Mouse (Mus musculus): ENCODE data around the gene Nectin2. TPM values are rescaled to one million over a fixed set of nuclear protein-coding genes. Genes with fewer than 3 reads are reported as not detected.

Gene Nectin2
- polyA plus RNA-seq, 1 experiment from 2014 or later, result 34.4 TPM

DNA sequence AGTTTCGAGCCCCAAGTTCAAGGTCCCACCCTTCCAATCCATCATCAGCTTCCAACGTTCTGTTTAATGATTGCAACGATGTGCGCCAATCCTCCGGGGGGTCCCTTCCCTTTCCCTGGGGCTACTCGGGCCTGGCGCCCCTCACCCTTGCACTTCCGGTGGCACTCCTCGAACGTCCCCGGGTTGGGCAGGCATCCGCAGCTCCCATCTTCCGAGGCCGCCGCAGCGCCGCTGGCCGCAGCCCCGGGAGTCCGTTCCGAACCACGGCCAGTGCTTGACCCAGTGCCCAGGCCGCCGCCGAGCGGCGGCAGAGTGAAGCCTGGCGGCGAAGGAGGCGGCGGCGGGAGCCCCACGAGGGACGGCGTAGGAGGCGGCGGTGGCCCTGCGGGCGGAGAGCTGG is 35.4 kb downstream of the Nectin2 start:
- under 1% methylated on average over 39 of the region's 39 CpGs for WGBS (ENCODE audit: insufficient replicate concordance)
- H3K27ac ChIP-seq, result peak overlapping the region; percentile 80
- peaks cover 57% of the 10 kb centered on the region for H3K36me3 ChIP-seq
- no peak for ATAC-seq
- H3K4me1 ChIP-seq, result peaks cover 37% of the 10 kb centered on the region
- no peaks in the 10 kb centered on the region for H3K9me3 ChIP-seq (replicated peaks)
- peak overlapping the region; percentile 89 for H3K9ac ChIP-seq
- no peaks in the 10 kb centered on the region for H3K27me3 ChIP-seq (replicated peaks)
- peak overlapping the region; percentile 98 for H3K4me3 ChIP-seq
- H3K4me2 ChIP-seq, result peak overlapping the region; percentile 96

DNA sequence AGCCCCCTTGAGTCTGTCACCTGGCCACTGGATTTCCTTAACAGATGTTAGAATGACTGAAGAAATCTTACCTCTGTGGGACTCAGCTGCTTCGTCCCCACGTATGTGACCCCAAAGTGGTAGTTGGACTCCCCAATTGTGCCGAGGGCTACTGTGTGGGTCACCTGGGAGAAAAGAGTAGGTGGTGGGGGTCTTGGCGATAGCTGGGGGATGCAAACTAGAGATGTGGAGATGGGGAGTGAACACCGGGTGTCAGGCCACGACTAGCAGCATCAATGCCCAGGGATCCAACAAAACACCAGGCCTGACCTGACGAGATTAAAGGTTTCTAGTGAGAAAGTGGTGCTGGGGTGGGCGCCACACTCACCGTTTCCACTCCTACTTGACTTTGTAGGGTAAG is 36.7 kb downstream of the Nectin2 start:
- H3K9ac ChIP-seq, result no peak overlapping the region
- 77% methylated on average over 9 of the region's 9 CpGs for WGBS (ENCODE audit: insufficient replicate concordance)
- no peak for ATAC-seq
- peak overlapping the region; percentile 98 for H3K4me3 ChIP-seq
- peaks cover 61% of the 10 kb centered on the region for H3K36me3 ChIP-seq
- no peaks in the 10 kb centered on the region for H3K9me3 ChIP-seq (replicated peaks)
- peaks cover 37% of the 10 kb centered on the region for H3K4me1 ChIP-seq
- H3K27ac ChIP-seq, result no peak overlapping the region
- H3K4me2 ChIP-seq, result peak overlapping the region; percentile 96
- H3K27me3 ChIP-seq (replicated peaks), result no peaks in the 10 kb centered on the region

DNA sequence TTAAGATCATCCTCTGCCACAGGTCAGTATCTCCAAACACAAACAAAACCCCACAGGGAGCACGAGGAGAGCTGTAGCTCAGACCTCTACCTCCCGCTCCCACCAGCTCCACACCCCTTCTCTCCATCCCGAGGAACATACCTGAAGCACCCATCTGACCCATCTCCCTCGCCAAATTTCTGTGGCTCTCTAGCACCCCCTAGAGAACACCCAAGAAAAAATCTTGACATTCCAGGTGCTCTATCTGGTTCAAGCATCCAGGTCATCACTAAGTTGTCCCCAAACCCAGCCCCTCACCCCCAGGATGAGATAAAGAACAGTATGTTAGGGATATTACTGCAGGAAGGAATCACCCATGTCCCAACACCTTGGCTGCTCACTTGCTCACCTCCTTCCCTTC is 37.1 kb downstream of the Nectin2 start:
- H3K4me3 ChIP-seq, result peak overlapping the region; percentile 98; the same call in 1 of the 2 replicates
- ATAC-seq, result no peak
- H3K36me3 ChIP-seq, result peaks cover 61% of the 10 kb centered on the region
- peak overlapping the region; percentile 96; the same call in 1 of the 2 replicates for H3K4me2 ChIP-seq
- H3K27me3 ChIP-seq (replicated peaks), result no peaks in the 10 kb centered on the region
- peaks cover 37% of the 10 kb centered on the region for H3K4me1 ChIP-seq
- 47% methylated on average over 4 of the region's 4 CpGs for WGBS (ENCODE audit: insufficient replicate concordance)
- 0 out of 2 replicates have a peak overlapping the region, but pooled peaks have one; percentile 30 for H3K27ac ChIP-seq
- no peaks in the 10 kb centered on the region for H3K9me3 ChIP-seq (replicated peaks)
- H3K9ac ChIP-seq, result no peak overlapping the region

DNA sequence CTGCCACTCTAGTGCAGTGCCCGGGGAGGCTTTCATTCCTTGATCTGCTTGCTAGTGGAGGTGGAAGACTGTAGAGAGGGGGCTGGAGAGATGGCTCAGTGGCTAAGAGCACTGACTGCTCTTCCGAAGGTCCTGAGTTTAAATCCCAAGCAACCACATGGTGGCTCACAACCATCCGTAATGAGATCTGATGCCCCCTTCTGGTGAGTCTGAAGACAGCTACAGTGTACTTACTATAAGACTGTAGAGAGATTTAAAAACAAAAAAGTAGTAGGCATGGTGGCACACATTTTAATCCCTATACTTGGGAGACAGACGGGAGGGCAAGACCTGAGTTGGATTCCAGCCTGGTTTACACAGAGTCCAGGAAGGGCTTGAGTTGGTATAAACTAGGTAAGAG is 37.9 kb downstream of the Nectin2 start:
- ATAC-seq, result no peak
- H3K36me3 ChIP-seq, result peaks cover 69% of the 10 kb centered on the region
- no peaks in the 10 kb centered on the region for H3K27me3 ChIP-seq (replicated peaks)
- 75% methylated on average over 4 of the region's 4 CpGs for WGBS (ENCODE audit: insufficient replicate concordance)
- no peak overlapping the region for H3K27ac ChIP-seq
- H3K9ac ChIP-seq, result no peak overlapping the region
- no peak overlapping the region for H3K4me3 ChIP-seq
- H3K4me2 ChIP-seq, result no peak overlapping the region
- peaks cover 37% of the 10 kb centered on the region for H3K4me1 ChIP-seq
- no peaks in the 10 kb centered on the region for H3K9me3 ChIP-seq (replicated peaks)

DNA sequence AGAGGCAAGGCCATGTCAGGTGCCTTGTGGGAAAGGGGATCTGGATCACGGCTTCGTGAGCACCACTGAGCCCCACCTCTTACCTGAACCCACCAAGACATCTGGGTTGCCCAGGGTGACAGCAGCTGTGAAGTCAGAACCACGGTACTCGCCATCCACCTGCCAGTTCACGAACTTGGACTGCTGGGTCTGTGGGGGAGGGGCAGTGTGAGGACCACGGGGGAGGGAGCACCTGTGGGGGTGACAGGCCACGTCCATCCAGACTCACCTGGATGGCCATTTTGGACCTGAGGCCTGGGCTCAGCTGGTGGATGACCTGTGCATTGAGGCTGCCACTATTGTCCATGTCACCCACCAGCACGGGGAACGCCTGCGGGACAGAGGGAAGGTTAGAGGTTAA is 39.6 kb downstream of the Nectin2 start:
- Histone ChIP-seq H3K9ac (no peak overlapping the region), H3K27ac (no peak overlapping the region), H3K9me3 (replicated peaks) (no peaks in the 10 kb centered on the region), H3K27me3 (replicated peaks) (no peaks in the 10 kb centered on the region), H3K4me2 (no peak overlapping the region), H3K4me1 (peaks cover 24% of the 10 kb centered on the region), H3K36me3 (peaks cover 83% of the 10 kb centered on the region), H3K4me3 (no peak overlapping the region)
- ATAC-seq, result no peak
- WGBS (ENCODE audit: insufficient replicate concordance), result 85% methylated on average over 10 of the region's 10 CpGs

DNA sequence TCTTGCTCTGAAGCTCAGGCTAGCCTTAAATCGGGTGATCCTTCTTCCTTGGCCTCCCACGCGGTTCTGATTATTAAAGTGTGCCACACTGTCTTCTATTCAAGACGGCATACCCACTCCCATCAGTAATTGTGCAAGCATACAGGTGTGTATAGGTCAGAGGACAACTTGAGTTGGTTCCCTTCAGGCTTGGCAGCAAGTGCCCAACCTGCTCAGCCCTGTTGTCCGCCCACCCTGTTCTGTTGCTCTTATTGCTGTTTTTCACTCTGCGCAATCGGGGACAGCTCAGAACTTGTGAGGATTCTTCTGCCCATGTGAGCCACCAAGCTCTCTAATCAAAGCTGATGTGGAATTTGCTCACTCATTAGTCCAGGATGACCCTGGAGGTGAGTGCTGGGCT is 45.0 kb downstream of the Nectin2 start:
- H3K36me3 ChIP-seq, result peaks cover 88% of the 10 kb centered on the region
- WGBS (ENCODE audit: insufficient replicate concordance), result 86% methylated on average over 7 of the region's 7 CpGs
- no peak overlapping the region for H3K4me3 ChIP-seq

DNA sequence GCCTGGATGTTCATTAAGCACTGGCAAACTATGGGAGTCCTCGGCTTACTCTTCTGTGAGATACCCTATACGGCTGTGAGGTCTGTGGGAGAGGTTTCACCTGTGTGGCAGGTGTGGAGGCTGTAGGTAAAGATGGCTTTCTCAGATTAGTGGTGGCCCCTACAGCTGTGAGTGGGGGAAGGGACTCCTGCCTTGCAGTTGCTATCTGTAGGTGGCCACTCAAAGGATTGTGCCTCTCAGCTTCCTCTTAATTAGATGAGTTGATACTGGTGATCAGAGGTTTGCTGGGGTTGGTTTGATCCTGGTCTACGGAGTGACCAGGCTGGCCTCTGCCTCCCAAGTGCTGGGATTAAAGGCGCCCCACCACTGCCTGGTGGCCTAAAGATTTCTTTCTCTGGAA is 45.8 kb downstream of the Nectin2 start:
- Histone ChIP-seq H3K9ac (no peak overlapping the region), H3K9me3 (replicated peaks) (no peaks in the 10 kb centered on the region), H3K27me3 (replicated peaks) (no peaks in the 10 kb centered on the region), H3K27ac (no peak overlapping the region), H3K4me1 (peaks cover 38% of the 10 kb centered on the region), H3K4me3 (no peak overlapping the region), H3K36me3 (peaks cover 82% of the 10 kb centered on the region), H3K4me2 (no peak overlapping the region)
- 75% methylated on average over 4 of the region's 4 CpGs for WGBS (ENCODE audit: insufficient replicate concordance)
- no peak for ATAC-seq

More for the DNA sequence above, 45.0 kb downstream of the Nectin2 start:
- no peak for ATAC-seq
- Histone ChIP-seq H3K4me2 (no peak overlapping the region), H3K27ac (no peak overlapping the region), H3K4me1 (peaks cover 30% of the 10 kb centered on the region), H3K27me3 (replicated peaks) (no peaks in the 10 kb centered on the region), H3K9me3 (replicated peaks) (no peaks in the 10 kb centered on the region), H3K9ac (no peak overlapping the region)

DNA sequence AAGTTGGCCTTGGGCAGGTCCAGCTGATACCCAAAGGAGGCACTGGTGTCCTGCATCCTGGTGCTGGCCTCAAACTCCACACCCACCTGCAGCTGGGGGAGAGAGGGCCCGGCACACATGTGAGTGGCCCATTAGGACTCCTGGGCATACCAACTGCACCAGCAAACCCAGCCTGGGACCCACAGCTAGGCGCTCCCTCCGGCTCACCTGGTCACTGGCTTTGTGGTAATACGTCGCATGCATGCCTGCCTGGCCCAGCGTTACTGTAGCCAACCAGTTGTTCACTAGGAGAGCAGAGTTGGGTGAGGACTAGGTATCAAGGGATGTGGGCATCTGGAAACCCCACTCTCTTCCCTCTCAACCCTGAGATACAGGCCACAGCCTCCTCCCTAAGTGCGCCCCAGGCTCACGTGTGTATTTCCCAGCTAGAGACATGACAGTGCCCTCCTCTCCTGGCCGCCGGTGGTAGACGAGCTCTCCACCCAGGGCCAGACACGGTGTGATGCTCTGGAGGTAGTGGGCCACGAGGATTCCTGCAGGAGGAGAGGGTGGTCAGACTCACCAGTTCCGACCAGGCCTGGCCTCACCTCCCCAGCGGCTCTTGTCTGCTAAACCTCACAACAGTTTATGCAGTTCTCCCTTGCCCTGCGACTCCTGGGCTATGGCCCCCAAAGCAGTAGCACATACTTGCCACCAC is 47.3 kb downstream of the Nectin2 start:
- Histone ChIP-seq H3K4me2 (no peak overlapping the region), H3K4me3 (no peak overlapping the region), H3K9me3 (replicated peaks) (no peaks in the 10 kb centered on the region), H3K27me3 (replicated peaks) (0 out of 2 replicates have a peak, but pooled peaks cover 2% of the 10 kb centered on the region), H3K36me3 (peaks cover 68% of the 10 kb centered on the region), H3K9ac (no peak overlapping the region), H3K4me1 (peaks cover 52% of the 10 kb centered on the region), H3K27ac (no peak overlapping the region)
- no peak for ATAC-seq
- 79% methylated on average over 16 of the region's 16 CpGs for WGBS (ENCODE audit: insufficient replicate concordance)

DNA sequence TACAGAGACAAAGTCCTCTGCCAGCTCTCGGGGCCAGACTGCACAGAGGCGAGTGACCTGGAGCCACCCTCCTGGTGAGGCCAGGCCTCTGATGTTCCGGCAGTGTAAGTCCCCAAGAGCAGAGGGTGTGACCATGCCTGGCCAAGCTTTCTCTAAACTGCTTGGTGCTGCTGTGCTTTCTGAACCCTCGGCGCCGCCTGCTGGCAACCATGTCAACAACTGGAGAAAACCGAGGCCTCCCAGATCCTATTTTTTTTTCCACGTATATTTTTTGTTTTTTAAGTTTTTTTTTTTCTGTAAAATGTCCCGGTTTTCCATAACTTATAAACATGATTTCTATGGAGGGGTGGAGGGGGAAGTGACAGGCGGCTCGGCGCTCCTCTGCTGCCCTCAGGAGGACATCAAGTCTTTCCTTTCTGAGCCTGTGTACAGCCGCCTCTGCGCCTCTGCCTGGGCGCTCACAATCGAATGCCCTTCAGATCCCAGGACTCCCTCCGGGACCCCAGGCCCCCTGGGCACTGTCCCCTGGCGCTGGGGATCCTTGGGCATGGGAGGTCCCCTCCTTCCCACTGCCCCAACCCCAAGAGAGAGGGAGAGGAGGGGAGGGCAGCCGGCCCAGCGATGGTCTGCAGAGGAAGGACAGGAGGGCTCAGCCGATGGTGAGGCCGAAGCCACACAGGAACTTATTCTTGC is 49.1 kb downstream of the Nectin2 start:
- H3K4me2 ChIP-seq, result peak overlapping the region; percentile 29; the same call in 1 of the 2 replicates
- no peak overlapping the region for H3K4me3 ChIP-seq
- H3K9ac ChIP-seq, result peak overlapping the region; percentile 44; the same call in 1 of the 2 replicates
- peaks cover 64% of the 10 kb centered on the region for H3K36me3 ChIP-seq
- peaks cover 70% of the 10 kb centered on the region for H3K4me1 ChIP-seq
- 0 out of 2 replicates have a peak, but pooled peaks cover 11% of the 10 kb centered on the region for H3K27me3 ChIP-seq (replicated peaks)
- no peaks in the 10 kb centered on the region for H3K9me3 ChIP-seq (replicated peaks)
- 21% methylated on average over 22 of the region's 22 CpGs for WGBS (ENCODE audit: insufficient replicate concordance)
- peak overlapping the region; percentile 76 for H3K27ac ChIP-seq
- peak; percentile 70 for ATAC-seq

DNA sequence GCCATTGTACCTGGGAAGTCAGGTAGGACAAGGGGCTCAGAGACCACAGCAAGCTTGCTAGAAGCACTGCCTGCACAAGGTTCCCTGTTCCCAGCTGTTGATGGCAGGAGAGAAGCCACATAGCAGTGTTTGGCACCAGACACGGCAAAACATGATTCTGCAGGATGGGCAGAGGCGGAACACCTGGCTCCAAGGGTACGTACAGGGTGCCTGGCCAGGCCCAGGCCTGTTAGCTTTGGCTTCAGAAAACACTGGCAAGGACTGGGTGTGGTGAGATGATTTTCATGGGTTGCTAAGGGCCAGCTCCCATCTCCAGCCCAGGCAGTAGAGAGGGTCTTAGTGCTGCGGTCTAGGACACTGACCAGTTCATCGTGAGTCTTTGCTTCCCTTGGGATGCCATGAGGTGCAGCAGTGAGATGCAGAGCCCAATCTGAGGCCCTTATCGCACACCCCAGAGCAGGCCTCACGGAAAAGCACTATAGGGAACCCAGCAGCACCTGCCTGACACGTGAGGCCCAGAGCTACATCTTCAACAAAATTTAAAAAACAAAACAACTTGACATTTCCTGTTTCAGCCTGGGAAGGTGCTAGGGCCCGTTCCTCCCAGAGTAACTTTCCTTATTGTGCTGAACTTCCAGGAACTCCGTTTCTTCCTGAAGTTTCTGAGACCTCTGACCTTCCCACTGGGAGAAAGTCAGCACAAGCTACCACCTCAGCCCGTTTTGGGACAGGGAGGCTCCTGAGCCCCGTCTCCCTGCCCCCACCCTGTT is 49.8 kb downstream of the Nectin2 start:
- ATAC-seq, result peak; percentile 23; the same call in 1 of the 2 replicates
- peaks cover 67% of the 10 kb centered on the region for H3K36me3 ChIP-seq
- H3K9ac ChIP-seq, result peak overlapping the region; percentile 19; the same call in 1 of the 2 replicates
- 47% methylated on average over 12 of the region's 12 CpGs for WGBS (ENCODE audit: insufficient replicate concordance)
- peaks cover 77% of the 10 kb centered on the region for H3K4me1 ChIP-seq
- peak overlapping the region; percentile 76 for H3K27ac ChIP-seq
- H3K4me3 ChIP-seq, result no peak overlapping the region
- 0 out of 2 replicates have a peak, but pooled peaks cover 11% of the 10 kb centered on the region for H3K27me3 ChIP-seq (replicated peaks)
- no peaks in the 10 kb centered on the region for H3K9me3 ChIP-seq (replicated peaks)
- H3K4me2 ChIP-seq, result peak overlapping the region; percentile 29; the same call in 1 of the 2 replicates

DNA sequence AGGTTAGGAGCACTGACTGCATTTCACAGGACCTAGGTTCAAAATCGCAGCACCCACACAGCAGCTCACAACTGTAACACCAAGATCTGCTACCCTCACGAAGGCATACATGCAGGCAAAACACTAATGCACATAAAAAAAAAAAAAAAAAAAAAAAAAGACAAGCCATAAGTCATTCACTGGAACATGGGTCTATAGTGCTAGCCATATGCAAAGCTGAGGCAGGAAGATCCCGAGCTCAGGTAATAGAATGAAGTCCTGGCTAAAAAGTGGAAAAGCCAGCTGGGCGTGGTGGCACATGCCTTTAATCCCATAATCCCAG is 50.5 kb downstream of the Nectin2 start:
- H3K9me3 ChIP-seq (replicated peaks), result no peaks in the 10 kb centered on the region
- peak overlapping the region; percentile 66; the same call in 1 of the 2 replicates for H3K4me2 ChIP-seq
- ATAC-seq, result no peak
- peak overlapping the region; percentile 89 for H3K27ac ChIP-seq
- H3K4me3 ChIP-seq, result no peak overlapping the region
- peaks cover 61% of the 10 kb centered on the region for H3K36me3 ChIP-seq
- H3K4me1 ChIP-seq, result peaks cover 84% of the 10 kb centered on the region
- H3K27me3 ChIP-seq (replicated peaks), result 0 out of 2 replicates have a peak, but pooled peaks cover 11% of the 10 kb centered on the region
- 39% methylated on average over 4 of the region's 4 CpGs for WGBS (ENCODE audit: insufficient replicate concordance)
- H3K9ac ChIP-seq, result 0 out of 2 replicates have a peak overlapping the region, but pooled peaks have one; percentile 65
